Mouse (Mus musculus) hindbrain, postnatal 0 days (tissue): Measurements from ENCODE around the gene Cbwd1. TPM values are rescaled to one million over a fixed set of nuclear protein-coding genes. Genes with fewer than 3 reads are reported as not detected.

Experiments used
- ATAC-seq: fragments of 200-750 bp; cut with Nextera tagmentation; 2 replicates; pipeline ENCODE4 v1.8.0; 2017; ENCODE audit warnings: mild to moderate bottlenecking, moderate TSS enrichment, moderate library complexity
- DNase-seq: peaks from one replicate; pipeline ENCODE4 v3.0.0-alpha.2; 2015; ENCODE audit warnings: low spot score
- H3K27ac ChIP-seq: fragments of 300-500 bp; sonication (generic); 2 replicates; pipeline ENCODE4 v1.5.1; 2014; ENCODE audit warnings: mild to moderate bottlenecking
- H3K27me3 ChIP-seq: fragments of 300-500 bp; sonication (generic); 2 replicates; pipeline ENCODE4 v1.6.1; 2014; ENCODE audit warnings: low read length, mixed read lengths; ENCODE audit not compliant: insufficient read depth
- H3K36me3 ChIP-seq: fragments of 300-500 bp; sonication (generic); 2 replicates; pipeline ENCODE4 v1.6.1; 2014; ENCODE audit warnings: low read length, mixed read lengths; ENCODE audit not compliant: insufficient read depth
- H3K4me1 ChIP-seq: fragments of 300-500 bp; sonication (generic); 2 replicates; pipeline ENCODE4 v1.6.1; 2014; ENCODE audit warnings: antibody characterized with exemption, low read length, mixed read lengths; ENCODE audit not compliant: insufficient read depth
- H3K4me2 ChIP-seq: fragments of 300-500 bp; sonication (generic); 2 replicates; pipeline ENCODE4 v1.6.1; 2014; ENCODE audit warnings: low read depth, mild to moderate bottlenecking, low read length, moderate library complexity, mixed read lengths
- H3K4me3 ChIP-seq: fragments of 300-500 bp; sonication (generic); 2 replicates; pipeline ENCODE4 v1.5.1; 2014; ENCODE audit warnings: low read length
- H3K9ac ChIP-seq: fragments of 300-500 bp; sonication (generic); replicated peaks from 2 replicates; pipeline ENCODE4 v1.6.1; 2014; ENCODE audit warnings: mild to moderate bottlenecking, low read length, moderate library complexity, mixed read lengths
- H3K9me3 ChIP-seq: fragments of 300-500 bp; sonication (generic); 2 replicates; pipeline ENCODE4 v1.6.1; 2016; ENCODE audit warnings: low read length, mixed read lengths
- CTCF ChIP-seq: IDR thresholded peaks from 2 replicates; pipeline ENCODE4 v1.5.1; 2016; ENCODE audit warnings: antibody characterized with exemption, control low read depth, low read depth
- WGBS: fragments of 180-500 bp; shearing (Covaris S2); extraction: QIAGEN DNeasy Blood & Tissue Kit; methylation state at CpG from one replicate; pipeline ENCODE4 v1.1.7; 2014; 5-methylcytosine and 5-hydroxymethylcytosine counted together
- microRNA-seq, 2 experiments: library from miRNA; unstranded; fragments of <30 nt; microRNA quantifications; one replicate each; pipeline ENCODE4; 2016
- polyA plus RNA-seq: library from polyadenylated mRNA; unstranded; fragments of >200 nt; fragmentation: Nextera tagmentation; extraction: Ambion mirVana; gene quantifications from 2 replicates; pipeline ENCODE4 v1.2.1, GENCODE M21; 2015
- total RNA-seq: library from RNA; depleted of rRNA; stranded (reverse); fragments of >200 nt; gene quantifications from 2 replicates; pipeline ENCODE4 v1.2.3, GENCODE M21; 2014; rRNA removed

Gene Cbwd1
- total and polyA plus RNA-seq, 2 experiments from 2014 or later = 8.3 to 12.8 TPM

DNA sequence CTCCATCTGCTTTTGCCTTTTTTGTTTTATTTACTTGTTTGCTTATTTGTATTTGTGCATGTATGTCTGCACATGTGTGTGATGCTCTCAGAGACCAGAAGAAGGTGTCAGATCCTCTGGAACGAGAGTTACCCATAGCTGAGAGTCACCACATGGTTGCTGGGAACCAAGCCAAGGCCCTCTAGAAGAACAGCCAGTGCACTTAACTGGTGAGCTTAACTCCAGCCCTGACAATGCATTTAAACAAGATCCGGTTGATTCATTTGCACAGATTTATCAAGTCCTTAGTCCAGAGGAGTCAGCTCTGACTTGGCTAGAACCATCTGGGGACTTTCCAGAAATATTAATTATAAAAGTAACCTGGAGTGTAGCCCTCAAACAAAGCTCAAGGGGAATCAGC lies 87.5 kb downstream of the Cbwd1 start:
- H3K27me3 ChIP-seq = no peaks in the 10 kb centered on the region
- DNase-seq = no peak
- H3K4me1 ChIP-seq = no peaks in the 10 kb centered on the region
- no peak overlapping the region for H3K9ac ChIP-seq
- no peak overlapping the region for H3K4me3 ChIP-seq
- H3K27ac ChIP-seq = no peak overlapping the region
- no peaks in the 10 kb centered on the region for H3K36me3 ChIP-seq
- no peak overlapping the region for H3K4me2 ChIP-seq
- TF ChIP-seq CTCF = no peak
- no peak for ATAC-seq
- H3K9me3 ChIP-seq = no peaks in the 10 kb centered on the region
- WGBS = 55% methylated on average over 2 of the region's 2 CpGs

DNA sequence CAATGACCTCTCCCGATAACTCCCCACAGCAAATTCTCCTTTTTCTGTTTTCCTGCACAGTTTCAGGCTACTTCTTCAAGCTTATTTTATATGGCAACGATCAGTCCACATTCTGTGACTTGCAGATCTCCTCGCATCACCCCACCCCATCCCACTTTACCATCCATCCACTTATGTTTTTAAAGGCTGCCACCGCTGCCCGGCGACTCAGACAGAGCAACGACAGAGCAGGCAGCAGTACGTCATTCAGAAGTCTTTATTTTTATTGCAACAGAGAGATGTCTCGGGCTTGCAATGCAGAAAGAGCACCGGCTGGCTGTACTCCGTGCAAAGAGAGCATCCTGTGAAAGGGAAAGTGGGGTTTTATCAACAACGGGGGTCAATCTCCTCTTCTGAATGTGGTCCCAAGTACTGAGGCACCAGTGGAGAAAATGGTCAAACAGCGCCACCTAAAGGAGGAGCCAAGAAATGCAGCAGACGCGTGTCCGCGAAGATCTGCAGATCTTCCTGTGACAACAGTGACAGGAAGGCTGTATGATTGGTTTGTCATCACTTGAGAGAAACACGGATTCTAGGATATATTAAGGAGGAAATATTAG lies 90.3 kb downstream of the Cbwd1 start:
- DNase-seq (peak; percentile 90), ATAC-seq (peak; percentile 76)
- 0 out of 2 replicates have a peak overlapping the region, but pooled peaks have one; percentile 33 for H3K9ac ChIP-seq
- no peaks in the 10 kb centered on the region for H3K36me3 ChIP-seq
- WGBS = 16% methylated on average over 18 of the region's 18 CpGs
- H3K4me3 ChIP-seq = peak overlapping the region; percentile 37
- no peaks in the 10 kb centered on the region for H3K9me3 ChIP-seq
- H3K27me3 ChIP-seq = no peaks in the 10 kb centered on the region
- H3K4me2 ChIP-seq = peak overlapping the region; percentile 65
- H3K4me1 ChIP-seq = no peaks in the 10 kb centered on the region
- TF ChIP-seq CTCF = peak; percentile 98
- H3K27ac ChIP-seq = no peak overlapping the region

Small RNA genes lying within 50 kb of the gene (microRNA-seq; reads per million reads assigned to microRNA genes)
- gene Mir3084-1 = 0 reads per million in 2 experiments

Other genes with a start within 250 kb of the Cbwd1 start
- gene Pgm5, start 99.8 kb downstream of the Cbwd1 start, total RNA-seq = 33.1 and 33.3 TPM in 2 replicates
- 1.4 and 2.1 TPM in 2 replicates for gene Pgm5, start 99.8 kb downstream of the Cbwd1 start, polyA plus RNA-seq
- gene Gm10053, start 85.9 kb downstream of the Cbwd1 start, total RNA-seq = 37.5 and 40.3 TPM in 2 replicates
- 363 and 365 TPM in 2 replicates for gene Gm10053, start 85.9 kb downstream of the Cbwd1 start, polyA plus RNA-seq
- gene Foxd4, start 60.4 kb downstream of the Cbwd1 start, total RNA-seq = not detected in 2 replicates
- 0.14 TPM in 1 of 2 replicates, not detected in the other for gene Foxd4, start 60.4 kb downstream of the Cbwd1 start, polyA plus RNA-seq
- 1.3 and 2.9 TPM in 2 replicates for gene Dock8, start 37.9 kb upstream of the Cbwd1 start, total RNA-seq
- gene Dock8, start 37.9 kb upstream of the Cbwd1 start, polyA plus RNA-seq = 0.40 and 1.1 TPM in 2 replicates